Mouse (Mus musculus): ENCODE measurements around the gene Gpalpp1. TPM values are rescaled to one million over a fixed set of nuclear protein-coding genes. Genes with fewer than 3 reads are reported as not detected.

Gpalpp1 gene
- polyA plus RNA-seq, 1 experiment from 2014 or later, result 13.2 TPM

DNA sequence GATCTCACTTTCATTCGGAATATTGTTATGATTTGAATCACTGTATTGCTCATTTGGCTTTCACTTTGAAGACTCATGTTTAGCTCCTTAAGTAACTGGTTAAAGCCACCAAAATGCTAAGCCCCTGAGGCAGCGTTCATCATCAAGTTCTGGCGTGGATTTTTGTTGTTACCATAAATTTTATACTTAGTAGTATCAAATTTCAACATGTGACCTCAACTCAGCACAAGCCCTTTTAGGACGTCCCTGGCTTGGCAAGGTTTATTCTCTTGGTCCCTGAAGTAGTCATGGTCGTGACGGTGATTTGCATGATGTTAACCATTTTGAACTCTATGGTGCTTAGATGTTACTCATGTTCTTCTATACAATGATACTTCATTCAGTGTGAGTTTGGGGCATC is 36.5 kb upstream of the Gpalpp1 start:
- Histone ChIP-seq H3K4me1 (replicated peaks) (0 out of 2 replicates have a peak, but pooled peaks cover 8% of the 10 kb centered on the region), H3K4me3 (replicated peaks) (no peak overlapping the region), H3K4me2 (no peak overlapping the region), H3K27me3 (no peaks in the 10 kb centered on the region), H3K36me3 (no peaks in the 10 kb centered on the region), H3K9ac (replicated peaks) (no peak overlapping the region), H3K27ac (no peak overlapping the region), H3K9me3 (no peaks in the 10 kb centered on the region)
- ATAC-seq (ENCODE audit: insufficient number of reproducible peaks, insufficient read depth, low FRiP score, low TSS enrichment, low read depth), result no peak
- WGBS, result 56% methylated on average over 6 of the region's 6 CpGs

DNA sequence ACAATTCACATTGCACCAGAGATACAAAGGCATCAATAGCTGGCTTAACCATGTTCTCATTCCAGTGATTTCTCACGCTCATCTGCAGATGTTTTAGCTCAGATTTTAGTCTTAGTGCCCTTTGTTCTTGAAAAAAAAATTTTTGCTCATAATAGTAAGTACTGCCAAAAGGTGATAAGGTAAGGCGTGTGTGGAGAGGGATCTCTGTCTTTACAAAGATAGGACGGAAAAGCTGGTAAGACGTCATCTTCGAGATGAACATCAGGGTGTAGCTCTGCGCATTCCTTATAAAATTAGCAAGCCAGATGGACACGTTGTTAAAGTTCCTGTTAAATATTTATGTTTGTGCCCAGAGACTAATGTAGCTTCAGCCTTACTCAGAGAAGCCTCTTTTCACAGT is 35.3 kb upstream of the Gpalpp1 start:
- WGBS, result 59% methylated on average over 7 of the region's 7 CpGs
- H3K4me2 ChIP-seq, result no peak overlapping the region
- no peak for ATAC-seq (ENCODE audit: insufficient number of reproducible peaks, insufficient read depth, low FRiP score, low TSS enrichment, low read depth)
- no peaks in the 10 kb centered on the region for H3K27me3 ChIP-seq
- no peak overlapping the region for H3K9ac ChIP-seq (replicated peaks)
- no peak overlapping the region for H3K4me3 ChIP-seq (replicated peaks)
- H3K36me3 ChIP-seq, result no peaks in the 10 kb centered on the region
- peaks cover 8% of the 10 kb centered on the region; the same call in 1 of the 2 replicates for H3K4me1 ChIP-seq (replicated peaks)
- H3K27ac ChIP-seq, result no peak overlapping the region
- H3K9me3 ChIP-seq, result no peaks in the 10 kb centered on the region

DNA sequence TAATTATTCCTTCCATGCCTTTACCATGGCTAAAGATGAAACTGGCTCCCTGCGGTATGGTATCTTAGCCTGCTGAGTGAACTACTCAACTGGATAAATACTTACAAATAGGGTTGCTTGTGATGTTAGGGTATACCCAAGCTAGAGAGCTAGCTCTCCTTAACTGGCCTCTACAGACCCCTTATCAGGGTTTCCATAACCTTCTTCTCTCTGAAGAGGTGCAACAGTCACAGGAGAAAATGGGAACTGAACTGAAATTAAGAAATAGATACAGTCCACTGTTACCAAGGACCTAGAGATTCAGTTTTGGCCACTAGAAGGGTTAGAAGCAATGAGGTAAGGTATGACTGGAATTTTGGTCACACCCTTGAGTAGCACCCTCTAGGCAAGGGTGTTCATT is 34.7 kb upstream of the Gpalpp1 start:
- 83% methylated on average over 1 of the region's 1 CpGs for WGBS
- H3K4me2 ChIP-seq, result no peak overlapping the region
- H3K27me3 ChIP-seq, result no peaks in the 10 kb centered on the region
- H3K4me1 ChIP-seq (replicated peaks), result peaks cover 9% of the 10 kb centered on the region; the same call in 1 of the 2 replicates
- H3K27ac ChIP-seq, result no peak overlapping the region
- H3K9me3 ChIP-seq, result no peaks in the 10 kb centered on the region
- ATAC-seq (ENCODE audit: insufficient number of reproducible peaks, insufficient read depth, low FRiP score, low TSS enrichment, low read depth), result no peak
- H3K4me3 ChIP-seq (replicated peaks), result no peak overlapping the region
- no peaks in the 10 kb centered on the region for H3K36me3 ChIP-seq
- no peak overlapping the region for H3K9ac ChIP-seq (replicated peaks)

DNA sequence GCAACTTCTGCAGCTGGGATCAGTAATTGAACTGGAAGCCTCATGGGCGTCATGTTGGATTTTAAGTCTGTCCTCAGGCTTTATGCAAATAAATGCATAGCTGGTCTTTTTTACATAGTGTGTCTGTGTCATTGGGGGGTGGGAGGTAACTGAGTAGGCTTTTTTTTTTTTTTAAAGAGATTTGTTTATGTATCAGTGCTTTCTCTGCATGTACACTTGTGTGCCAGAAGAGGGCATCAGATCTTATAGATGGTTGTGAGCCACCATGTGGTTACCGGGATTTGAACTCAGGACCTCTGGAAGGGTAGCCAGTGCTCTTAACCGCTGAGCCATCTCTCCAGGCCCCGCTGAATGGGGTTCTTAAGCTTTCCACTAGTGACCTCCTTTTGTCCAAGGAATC is 24.4 kb upstream of the Gpalpp1 start:
- ATAC-seq (ENCODE audit: insufficient number of reproducible peaks, insufficient read depth, low FRiP score, low TSS enrichment, low read depth), result no peak
- Histone ChIP-seq H3K4me1 (replicated peaks) (no peaks in the 10 kb centered on the region), H3K9me3 (no peaks in the 10 kb centered on the region), H3K27me3 (no peaks in the 10 kb centered on the region), H3K36me3 (peaks cover 71% of the 10 kb centered on the region), H3K9ac (replicated peaks) (no peak overlapping the region), H3K27ac (no peak overlapping the region), H3K4me2 (no peak overlapping the region), H3K4me3 (replicated peaks) (no peak overlapping the region)
- WGBS, result 91% methylated on average over 4 of the region's 4 CpGs

DNA sequence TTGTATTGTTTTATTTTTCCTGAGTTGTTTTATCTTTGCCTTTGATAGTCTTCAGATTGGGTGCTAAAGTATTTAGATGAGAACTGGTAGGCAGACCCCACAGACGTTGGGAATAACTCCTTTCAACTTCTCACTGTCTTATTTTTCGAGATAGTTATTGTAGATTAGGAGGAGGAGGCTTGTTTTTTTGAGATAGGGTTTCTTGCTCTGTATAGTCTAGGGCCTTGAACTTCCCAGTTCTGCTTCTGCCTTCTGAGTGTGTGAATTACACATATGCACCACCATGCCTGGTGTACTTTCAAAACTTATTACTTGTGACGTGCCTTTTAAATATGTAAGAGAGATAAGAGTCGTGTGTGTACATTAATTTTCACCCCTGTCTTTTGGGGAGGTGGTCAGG is 17.6 kb upstream of the Gpalpp1 start:
- Histone ChIP-seq H3K36me3 (peaks cover 90% of the 10 kb centered on the region), H3K27ac (no peak overlapping the region), H3K4me1 (replicated peaks) (no peaks in the 10 kb centered on the region), H3K4me2 (no peak overlapping the region), H3K9ac (replicated peaks) (no peak overlapping the region), H3K9me3 (no peaks in the 10 kb centered on the region), H3K4me3 (replicated peaks) (no peak overlapping the region), H3K27me3 (no peaks in the 10 kb centered on the region)
- ATAC-seq (ENCODE audit: insufficient number of reproducible peaks, insufficient read depth, low FRiP score, low TSS enrichment, low read depth), result no peak
- 91% methylated on average over 4 of the region's 4 CpGs for whole genome bisulfite sequencing

DNA sequence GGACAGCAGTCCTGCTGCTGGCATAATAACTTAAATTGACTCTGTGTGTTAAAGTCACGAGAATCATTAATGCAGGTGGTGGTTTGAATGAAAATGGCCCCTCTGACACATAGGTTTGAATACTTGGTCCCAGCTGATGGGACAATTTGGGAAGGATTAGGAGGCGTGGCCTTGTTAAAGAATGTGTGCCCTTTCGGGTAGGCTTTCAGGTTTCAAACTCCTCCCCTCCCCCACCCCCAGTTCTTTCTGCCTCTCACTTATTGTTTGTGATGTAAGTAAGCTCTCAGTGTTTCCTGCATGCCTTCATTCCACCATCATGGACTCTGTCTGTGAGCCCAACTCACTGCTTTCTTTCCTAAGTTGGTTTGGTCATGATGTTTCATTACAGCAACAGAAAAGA is 16.8 kb upstream of the Gpalpp1 start:
- Histone ChIP-seq H3K9ac (replicated peaks) (no peak overlapping the region), H3K36me3 (peaks cover 90% of the 10 kb centered on the region), H3K9me3 (no peaks in the 10 kb centered on the region), H3K27me3 (no peaks in the 10 kb centered on the region), H3K4me3 (replicated peaks) (no peak overlapping the region), H3K4me2 (no peak overlapping the region), H3K27ac (no peak overlapping the region), H3K4me1 (replicated peaks) (no peaks in the 10 kb centered on the region)
- WGBS, result 86% methylated on average over 3 of the region's 3 CpGs
- no peak for ATAC-seq (ENCODE audit: insufficient number of reproducible peaks, insufficient read depth, low FRiP score, low TSS enrichment, low read depth)

DNA sequence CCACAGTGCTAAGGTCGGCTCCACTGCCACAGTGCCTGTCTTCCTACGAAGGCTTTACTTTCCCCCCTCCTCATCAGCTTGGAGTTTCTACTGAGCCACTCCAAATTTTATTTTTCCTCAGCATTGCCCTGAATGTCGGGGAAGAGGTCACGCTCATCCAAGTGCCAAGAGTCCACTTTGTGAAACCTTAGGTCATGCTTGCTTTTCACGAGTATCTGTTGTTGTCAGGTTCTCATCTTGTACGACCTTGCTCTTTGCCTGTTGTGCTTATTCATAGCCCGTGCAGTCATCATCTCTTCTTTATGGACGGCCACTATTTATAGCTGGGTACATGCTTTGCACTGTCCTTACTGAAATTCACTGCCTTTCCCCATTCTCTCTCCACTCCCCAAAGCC is 12.1 kb upstream of the Gpalpp1 start:
- 92% methylated on average over 8 of the region's 8 CpGs for WGBS
- Histone ChIP-seq H3K4me3 (replicated peaks) (no peak overlapping the region), H3K4me1 (replicated peaks) (no peaks in the 10 kb centered on the region), H3K27me3 (no peaks in the 10 kb centered on the region), H3K36me3 (peaks cover 85% of the 10 kb centered on the region), H3K4me2 (no peak overlapping the region), H3K9me3 (no peaks in the 10 kb centered on the region), H3K9ac (replicated peaks) (no peak overlapping the region), H3K27ac (no peak overlapping the region)
- ATAC-seq (ENCODE audit: insufficient number of reproducible peaks, insufficient read depth, low FRiP score, low TSS enrichment, low read depth), result no peak

DNA sequence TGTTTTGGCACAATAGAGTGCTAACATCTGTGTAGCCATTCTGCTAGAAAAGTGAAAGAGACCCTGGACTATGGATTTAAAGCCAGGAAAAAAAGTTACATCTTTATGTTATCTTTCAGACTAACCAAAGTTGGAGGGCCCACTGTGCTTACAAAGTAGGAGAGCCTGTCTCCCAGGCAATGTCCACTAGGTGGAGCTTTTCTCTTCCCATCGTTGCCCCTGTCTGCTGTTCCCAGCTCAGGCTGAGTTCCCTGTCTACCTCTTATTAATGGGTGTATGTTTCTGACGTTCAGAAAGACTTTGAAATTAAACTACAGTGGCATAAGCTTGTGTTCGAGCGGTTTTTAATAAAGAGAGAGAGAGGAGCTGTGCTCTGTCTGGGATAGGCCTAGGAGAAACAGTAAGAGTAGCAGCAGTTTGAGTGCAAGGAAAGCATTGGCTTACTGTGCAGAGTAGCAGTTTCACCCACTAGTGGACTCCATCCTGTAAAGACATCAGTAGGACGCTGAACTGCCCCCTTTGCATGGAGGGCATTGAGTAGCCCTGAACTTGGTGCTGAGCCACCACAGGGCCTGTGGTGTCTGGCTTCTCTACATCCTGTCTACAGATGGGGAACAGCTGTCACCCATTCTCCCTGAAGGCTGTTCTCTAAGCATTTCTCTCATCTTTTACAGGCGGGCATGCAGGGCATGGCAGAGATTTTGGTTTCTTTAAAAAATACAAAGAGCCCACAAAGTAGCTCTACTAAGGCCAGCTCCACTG is 11.5 kb upstream of the Gpalpp1 start:
- Histone ChIP-seq H3K9ac (replicated peaks) (no peak overlapping the region), H3K27me3 (no peaks in the 10 kb centered on the region), H3K4me1 (replicated peaks) (no peaks in the 10 kb centered on the region), H3K36me3 (peaks cover 85% of the 10 kb centered on the region), H3K4me2 (no peak overlapping the region), H3K4me3 (replicated peaks) (no peak overlapping the region), H3K27ac (no peak overlapping the region), H3K9me3 (no peaks in the 10 kb centered on the region)
- WGBS, result 62% methylated on average over 6 of the region's 6 CpGs
- ATAC-seq (ENCODE audit: insufficient number of reproducible peaks, insufficient read depth, low FRiP score, low TSS enrichment, low read depth), result no peak

DNA sequence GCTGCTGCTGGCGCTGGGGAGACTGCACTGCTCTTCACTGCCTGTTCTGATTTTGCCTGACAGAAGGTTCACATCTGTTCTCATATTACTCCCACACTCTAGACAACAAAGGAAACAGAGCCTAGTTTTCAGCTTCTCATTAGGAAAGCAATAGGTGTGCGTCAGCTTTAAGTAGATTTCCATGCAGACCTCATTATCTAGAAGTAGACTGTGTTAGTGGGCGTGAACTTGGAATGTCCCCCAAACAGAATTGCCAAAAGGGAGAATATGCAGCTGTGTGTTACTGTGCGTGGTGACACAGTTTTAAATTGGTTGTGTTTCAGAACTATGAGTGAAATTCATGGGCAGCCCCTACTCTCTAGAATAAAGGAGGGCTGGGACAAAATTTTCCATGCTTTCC is 9.9 kb upstream of the Gpalpp1 start:
- no peak overlapping the region for H3K4me3 ChIP-seq (replicated peaks)

DNA sequence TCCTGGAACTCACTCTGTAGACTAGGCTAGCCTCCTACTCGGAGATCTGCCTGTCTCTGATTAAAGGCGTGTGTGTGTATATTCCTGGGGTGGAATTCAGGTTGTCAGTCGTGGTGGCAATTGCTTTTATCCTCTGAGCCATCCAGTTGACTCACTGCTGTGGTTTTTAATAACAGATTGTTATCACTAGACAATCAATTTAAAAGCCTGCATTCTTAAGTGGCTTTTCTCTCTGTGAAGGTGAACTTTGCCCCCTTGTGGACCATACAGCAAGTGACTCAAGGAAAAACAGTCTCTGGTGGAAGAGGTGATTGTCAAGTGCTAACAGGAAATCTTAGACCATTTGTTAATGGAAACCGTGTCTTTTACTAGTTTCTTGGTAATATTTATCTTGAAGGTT is 8.4 kb upstream of the Gpalpp1 start:
- 70% methylated on average over 4 of the region's 4 CpGs for WGBS

More for the DNA sequence above, 9.9 kb upstream of the Gpalpp1 start:
- H3K9ac ChIP-seq (replicated peaks), result no peak overlapping the region
- 79% methylated on average over 4 of the region's 4 CpGs for WGBS
- no peaks in the 10 kb centered on the region for H3K27me3 ChIP-seq
- H3K4me2 ChIP-seq, result no peak overlapping the region
- H3K36me3 ChIP-seq, result peaks cover 85% of the 10 kb centered on the region
- no peak overlapping the region for H3K27ac ChIP-seq
- no peaks in the 10 kb centered on the region for H3K9me3 ChIP-seq
- no peak for ATAC-seq (ENCODE audit: insufficient number of reproducible peaks, insufficient read depth, low FRiP score, low TSS enrichment, low read depth)
- no peaks in the 10 kb centered on the region for H3K4me1 ChIP-seq (replicated peaks)

DNA sequence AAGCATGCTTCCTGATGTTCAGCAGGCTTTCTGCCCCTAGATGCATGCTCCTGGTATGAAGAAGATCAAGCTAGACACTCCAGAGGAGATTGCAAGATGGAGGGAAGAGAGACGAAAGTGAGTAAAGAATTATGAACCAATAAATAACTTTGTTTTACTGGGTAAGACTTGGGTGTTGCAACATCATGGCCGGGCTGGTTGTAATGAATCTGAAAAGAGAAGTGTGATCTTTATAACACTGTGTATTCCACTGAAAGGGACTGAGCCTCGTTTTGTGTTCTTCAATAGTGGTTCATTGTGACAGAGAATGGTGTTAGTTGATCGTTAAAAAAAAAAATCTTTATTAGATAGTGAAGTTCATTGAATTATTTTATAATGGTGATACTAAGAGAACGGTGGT is 5.2 kb upstream of the Gpalpp1 start:
- Histone ChIP-seq H3K4me1 (replicated peaks) (peaks cover 4% of the 10 kb centered on the region; the same call in 1 of the 2 replicates), H3K9ac (replicated peaks) (no peak overlapping the region), H3K4me2 (no peak overlapping the region), H3K27ac (no peak overlapping the region), H3K27me3 (no peaks in the 10 kb centered on the region), H3K4me3 (replicated peaks) (no peak overlapping the region), H3K9me3 (no peaks in the 10 kb centered on the region), H3K36me3 (peaks cover 67% of the 10 kb centered on the region)
- no peak for ATAC-seq (ENCODE audit: insufficient number of reproducible peaks, insufficient read depth, low FRiP score, low TSS enrichment, low read depth)
- WGBS, result 89% methylated on average over 5 of the region's 5 CpGs

More for the DNA sequence above, 8.4 kb upstream of the Gpalpp1 start:
- Histone ChIP-seq H3K36me3 (peaks cover 85% of the 10 kb centered on the region), H3K27ac (no peak overlapping the region), H3K9ac (replicated peaks) (no peak overlapping the region), H3K4me1 (replicated peaks) (no peaks in the 10 kb centered on the region), H3K27me3 (no peaks in the 10 kb centered on the region), H3K4me3 (replicated peaks) (no peak overlapping the region), H3K9me3 (no peaks in the 10 kb centered on the region), H3K4me2 (no peak overlapping the region)
- ATAC-seq (ENCODE audit: insufficient number of reproducible peaks, insufficient read depth, low FRiP score, low TSS enrichment, low read depth), result no peak

DNA sequence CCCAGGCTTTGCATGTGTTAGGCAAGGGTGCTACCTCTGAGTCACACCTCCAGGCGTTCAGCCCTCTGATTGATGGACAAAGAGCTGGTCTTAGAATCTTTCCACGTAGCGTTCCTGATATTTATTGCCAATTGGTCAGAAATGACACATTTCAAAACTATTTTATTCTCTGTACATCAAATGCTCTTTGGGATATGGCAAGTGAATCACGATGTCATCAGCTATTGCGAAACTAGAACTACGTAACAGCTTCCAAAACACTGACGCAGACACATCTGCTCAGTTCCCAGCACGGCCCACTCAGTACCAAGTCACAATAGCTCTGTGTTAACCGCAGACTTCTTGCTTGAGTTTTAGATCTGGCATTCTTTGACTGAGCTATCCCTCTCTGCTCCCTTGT is 11.0 kb downstream of the Gpalpp1 start:
- Histone ChIP-seq H3K27me3 (no peaks in the 10 kb centered on the region), H3K4me3 (replicated peaks) (no peak overlapping the region), H3K4me1 (replicated peaks) (no peaks in the 10 kb centered on the region), H3K9ac (replicated peaks) (no peak overlapping the region), H3K36me3 (peaks cover 79% of the 10 kb centered on the region), H3K9me3 (no peaks in the 10 kb centered on the region), H3K4me2 (no peak overlapping the region), H3K27ac (no peak overlapping the region)
- ATAC-seq (ENCODE audit: insufficient number of reproducible peaks, insufficient read depth, low FRiP score, low TSS enrichment, low read depth), result no peak
- WGBS, result 93% methylated on average over 9 of the region's 9 CpGs

Data from limb, embryonic 12.5 days (tissue).